Mouse (Mus musculus) lung, embryonic 15.5 days (tissue): Measurements from ENCODE around the gene Mrgprg. TPM values are rescaled to one million over a fixed set of nuclear protein-coding genes. Genes with fewer than 3 reads are reported as not detected.

ENCODE experiments used
- ATAC-seq: fragments of 200-750 bp; cut with Nextera tagmentation; 2 replicates; pipeline ENCODE4 v1.8.0; 2017; ENCODE audit warnings: moderate number of reproducible peaks, borderline replicate concordance; ENCODE audit not compliant: low FRiP score, low TSS enrichment; ENCODE audit errors: extremely low read depth
- H3K27ac ChIP-seq: fragments of 300-500 bp; sonication (generic); 2 replicates; pipeline ENCODE4 v1.5.1; 2015; ENCODE audit warnings: moderate library complexity, mild to moderate bottlenecking, inconsistent platforms
- H3K27me3 ChIP-seq: fragments of 300-500 bp; sonication (generic); 2 replicates; pipeline ENCODE4 v1.6.1; 2015; ENCODE audit warnings: inconsistent platforms
- H3K36me3 ChIP-seq: fragments of 300-500 bp; sonication (generic); 2 replicates; pipeline ENCODE4 v1.6.1; 2015; ENCODE audit warnings: inconsistent platforms
- H3K4me1 ChIP-seq: fragments of 300-500 bp; sonication (generic); 2 replicates; pipeline ENCODE4 v1.6.1; 2015; ENCODE audit warnings: inconsistent platforms
- H3K4me2 ChIP-seq: fragments of 300-500 bp; sonication (generic); 2 replicates; pipeline ENCODE4 v1.6.1; 2015; ENCODE audit warnings: inconsistent platforms, mild to moderate bottlenecking, moderate library complexity
- H3K4me3 ChIP-seq: fragments of 300-500 bp; sonication (generic); 2 replicates; pipeline ENCODE4 v1.5.1; 2015; ENCODE audit warnings: mild to moderate bottlenecking, inconsistent platforms
- H3K9ac ChIP-seq: fragments of 300-500 bp; sonication (generic); 2 replicates; pipeline ENCODE4 v1.6.1; 2015; ENCODE audit warnings: inconsistent platforms
- H3K9me3 ChIP-seq: fragments of 300-500 bp; sonication (generic); 2 replicates; pipeline ENCODE4 v1.6.1; 2016; ENCODE audit warnings: inconsistent platforms
- WGBS: fragments of 180-500 bp; shearing (Covaris S2); methylation state at CpG from one replicate; pipeline ENCODE4 v1.1.7; 2015; 5-methylcytosine and 5-hydroxymethylcytosine counted together
- microRNA-seq: library from miRNA; unstranded; fragments of <30 nt; microRNA quantifications from one replicate; pipeline ENCODE4, GENCODE M21; 2016
- polyA plus RNA-seq: library from polyadenylated mRNA; unstranded; fragments of >200 nt; fragmentation: Nextera tagmentation; extraction: Ambion mirVana; gene quantifications from 2 replicates; pipeline ENCODE4 v1.2.1, GENCODE M21; 2015

Mrgprg gene
- polyA plus RNA-seq, 1 experiment from 2014 or later = not detected

GRCm38 (mm10) chr7:143726396-143726795 is 40.4 kb downstream of the Mrgprg start:
- Histone ChIP-seq H3K27ac (no peak overlapping the region), H3K27me3 (no peaks in the 10 kb centered on the region), H3K9ac (no peak overlapping the region), H3K9me3 (no peaks in the 10 kb centered on the region), H3K36me3 (no peaks in the 10 kb centered on the region), H3K4me1 (peaks cover 26% of the 10 kb centered on the region), H3K4me2 (no peak overlapping the region), H3K4me3 (no peak overlapping the region)
- WGBS = 68% methylated on average over 4 of the region's 4 CpGs
- no peak for ATAC-seq

GRCm38 (mm10) chr7:143723841-143724240 is 43.0 kb downstream of the Mrgprg start:
- Histone ChIP-seq H3K9me3 (no peaks in the 10 kb centered on the region), H3K4me1 (peaks cover 23% of the 10 kb centered on the region), H3K36me3 (no peaks in the 10 kb centered on the region), H3K4me3 (peak overlapping the region; percentile 19; the same call in 1 of the 2 replicates), H3K27me3 (no peaks in the 10 kb centered on the region), H3K27ac (peak overlapping the region; percentile 78), H3K9ac (no peak overlapping the region), H3K4me2 (peak overlapping the region; percentile 50)
- 56% methylated on average over 4 of the region's 4 CpGs for WGBS
- ATAC-seq = peak; percentile 84

GRCm38 (mm10) chr7:143722646-143723045 is 44.1 kb downstream of the Mrgprg start:
- H3K27ac ChIP-seq = peak overlapping the region; percentile 78; the same call in 1 of the 2 replicates

GRCm38 (mm10) chr7:143717811-143718210 is 49.0 kb downstream of the Mrgprg start:
- Histone ChIP-seq H3K9ac (no peak overlapping the region), H3K9me3 (no peaks in the 10 kb centered on the region), H3K27ac (peak overlapping the region; percentile 79), H3K4me1 (peaks cover 27% of the 10 kb centered on the region), H3K4me2 (peak overlapping the region; percentile 10; the same call in 1 of the 2 replicates), H3K36me3 (peaks cover 13% of the 10 kb centered on the region), H3K4me3 (no peak overlapping the region), H3K27me3 (no peaks in the 10 kb centered on the region)
- ATAC-seq = peak; percentile 91
- WGBS = 36% methylated on average over 1 of the region's 1 CpGs

More at GRCm38 (mm10) chr7:143722646-143723045, 44.1 kb downstream of the Mrgprg start:
- no peak overlapping the region for H3K4me2 ChIP-seq
- no peak overlapping the region for H3K4me3 ChIP-seq
- H3K9ac ChIP-seq = no peak overlapping the region
- 83% methylated on average over 5 of the region's 5 CpGs for whole genome bisulfite sequencing
- no peaks in the 10 kb centered on the region for H3K27me3 ChIP-seq
- no peaks in the 10 kb centered on the region for H3K36me3 ChIP-seq
- no peaks in the 10 kb centered on the region for H3K9me3 ChIP-seq
- ATAC-seq = no peak
- peaks cover 34% of the 10 kb centered on the region for H3K4me1 ChIP-seq

Small RNA genes lying within 50 kb of the gene (microRNA-seq; reads per million reads assigned to microRNA genes)
- not detected for gene Gm22064

Other genes with a start within 250 kb of the Mrgprg start
- 254 and 255 TPM in 2 replicates for gene Nap1l4, start 217.9 kb downstream of the Mrgprg start, polyA plus RNA-seq
- gene Cars, start 166.9 kb downstream of the Mrgprg start, polyA plus RNA-seq = 55.7 and 58.9 TPM in 2 replicates
- gene Tnfrsf26, start 138.3 kb downstream of the Mrgprg start, polyA plus RNA-seq = 0.33 and 0.44 TPM in 2 replicates
- gene Tnfrsf22, start 117.3 kb downstream of the Mrgprg start, polyA plus RNA-seq = 7.8 and 8.1 TPM in 2 replicates
- gene Tnfrsf23, start 81.1 kb downstream of the Mrgprg start, polyA plus RNA-seq = 1.1 and 1.2 TPM in 2 replicates
- 39.5 and 43.3 TPM in 2 replicates for gene Osbpl5, start 10.0 kb downstream of the Mrgprg start, polyA plus RNA-seq
- 0.93 and 1.1 TPM in 2 replicates for gene Mrgpre, start 17.5 kb upstream of the Mrgprg start, polyA plus RNA-seq
- gene Nadsyn1, start 55.9 kb upstream of the Mrgprg start, polyA plus RNA-seq = 7.9 and 9.0 TPM in 2 replicates
- gene Dhcr7, start 56.2 kb upstream of the Mrgprg start, polyA plus RNA-seq = 30.4 and 30.9 TPM in 2 replicates
- not detected in 2 replicates for gene Gm498, start 99.8 kb upstream of the Mrgprg start, polyA plus RNA-seq
- gene Shank2, start 234.9 kb upstream of the Mrgprg start, polyA plus RNA-seq = 1.4 and 1.8 TPM in 2 replicates